Mouse (Mus musculus): Measurements from ENCODE around the gene Pum2. TPM values are rescaled to one million over a fixed set of nuclear protein-coding genes. Genes with fewer than 3 reads are reported as not detected.

Pum2 gene
- polyA plus RNA-seq, 1 experiment from 2014 or later: 39.7 TPM

DNA sequence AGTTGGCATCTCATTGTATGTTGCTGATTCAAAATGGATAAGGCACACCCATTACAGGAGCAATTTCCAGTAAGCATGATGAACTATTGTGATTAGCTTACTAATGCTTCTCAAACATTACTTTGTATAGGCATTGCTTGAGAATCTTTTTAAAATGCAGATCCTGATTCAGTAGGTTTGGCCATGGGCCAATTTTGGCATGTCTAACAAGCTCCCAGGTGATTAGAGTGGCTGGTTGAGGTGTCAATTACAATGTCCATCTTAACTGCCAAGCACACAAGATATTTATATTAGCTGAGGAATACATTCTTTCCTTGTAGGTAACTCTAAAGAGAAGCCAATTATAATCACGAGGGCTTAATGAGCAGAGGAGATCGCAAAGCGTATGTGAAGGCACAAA, 4.1 kb upstream of the Pum2 start:
- H3K36me3 ChIP-seq (ENCODE audit: control insufficient read depth, insufficient read depth, low read length): no peaks in the 10 kb centered on the region
- no peaks in the 10 kb centered on the region for H3K9me3 ChIP-seq (ENCODE audit: control insufficient read depth, low read length)
- no peak overlapping the region for H3K4me3 ChIP-seq (ENCODE audit: control insufficient read depth in 1 of 2, insufficient read depth in 1 of 2, low read depth in 1 of 2, low read length in 2 of 2)
- 47% methylated on average over 3 of the region's 3 CpGs for WGBS
- ATAC-seq (ENCODE audit: insufficient number of reproducible peaks, insufficient read depth, low FRiP score, low read depth): no peak
- H3K4me2 ChIP-seq (ENCODE audit: low read length): no peak overlapping the region
- no peak overlapping the region for H3K9ac ChIP-seq (ENCODE audit: low read length)
- H3K27me3 ChIP-seq (ENCODE audit: control insufficient read depth, insufficient read depth, low read length): no peaks in the 10 kb centered on the region
- peaks cover 4% of the 10 kb centered on the region in 2 experiments; a peak in 1 of 4 replicates for H3K4me1 ChIP-seq (ENCODE audit: control insufficient read depth in 2 of 2, insufficient read depth in 2 of 2, low read length in 2 of 2)
- H3K27ac ChIP-seq (replicated peaks in 1 of 2; ENCODE audit: control insufficient read depth in 1 of 2, insufficient read depth in 1 of 2, low read depth in 2 of 2, low read length in 2 of 2): 0 out of 4 replicates have a peak overlapping the region, but pooled peaks have one; percentile 23 to 29

DNA sequence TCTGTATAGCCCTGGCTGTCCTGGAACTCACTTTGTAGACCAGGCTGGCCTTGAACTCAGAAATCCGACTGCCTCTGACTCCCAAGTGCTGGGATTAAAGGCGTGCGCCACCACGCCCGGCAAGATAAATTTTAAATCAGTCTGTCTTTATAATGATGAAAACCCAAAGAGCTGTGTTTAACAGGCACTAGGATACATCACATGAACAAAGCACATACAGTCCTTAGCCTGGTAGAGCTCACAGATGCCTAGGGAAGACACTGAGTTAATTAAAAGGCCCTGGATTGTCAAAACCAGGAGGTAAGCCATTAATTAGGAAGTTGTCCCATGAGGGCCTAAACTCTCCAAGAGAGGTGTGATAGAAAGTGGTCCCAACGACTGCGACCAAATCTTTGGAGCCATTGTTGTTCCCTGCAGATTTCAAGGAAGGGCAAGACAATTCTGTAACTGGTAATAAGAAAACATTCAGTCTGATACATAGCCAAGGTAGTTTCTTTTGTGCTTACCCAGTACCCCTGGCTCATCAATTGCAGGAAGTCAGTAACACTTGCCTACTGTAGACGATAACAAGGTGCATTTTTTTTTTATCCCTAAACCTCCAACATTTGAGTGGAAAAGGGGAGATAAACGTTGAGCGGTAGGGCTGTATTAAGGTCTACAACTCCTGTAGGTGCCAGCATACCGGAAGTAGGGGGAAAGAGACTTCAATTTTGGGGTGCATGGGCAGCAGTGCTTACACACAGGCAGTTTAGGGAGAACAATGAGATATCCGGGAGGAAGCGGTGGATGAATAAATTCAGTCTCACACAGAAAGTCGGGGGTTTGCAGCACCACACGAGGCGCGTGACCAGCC, 587 bp upstream of the Pum2 start:
- no peak for ATAC-seq (ENCODE audit: insufficient number of reproducible peaks, insufficient read depth, low FRiP score, low read depth)
- Histone ChIP-seq H3K27ac (replicated peaks in 1 of 2; ENCODE audit: control insufficient read depth in 1 of 2, insufficient read depth in 1 of 2, low read depth in 2 of 2, low read length in 2 of 2) (peak overlapping the region; percentile 85 to 97), H3K27me3 (ENCODE audit: control insufficient read depth, insufficient read depth, low read length) (no peaks in the 10 kb centered on the region), H3K9me3 (ENCODE audit: control insufficient read depth, low read length) (no peaks in the 10 kb centered on the region), H3K9ac (ENCODE audit: low read length) (peak overlapping the region; percentile 100), H3K4me1 (ENCODE audit: control insufficient read depth in 2 of 2, insufficient read depth in 2 of 2, low read length in 2 of 2) (peaks cover 4 to 23% of the 10 kb centered on the region in 2 experiments; a peak in 3 of 4 replicates), H3K36me3 (ENCODE audit: control insufficient read depth, insufficient read depth, low read length) (peaks cover 4% of the 10 kb centered on the region; the same call in 1 of the 2 replicates), H3K4me2 (ENCODE audit: low read length) (peak overlapping the region; percentile 78), H3K4me3 (ENCODE audit: control insufficient read depth in 1 of 2, insufficient read depth in 1 of 2, low read depth in 1 of 2, low read length in 2 of 2) (peak overlapping the region; percentile 54 to 94)
- 39% methylated on average over 17 of the region's 17 CpGs for WGBS

DNA sequence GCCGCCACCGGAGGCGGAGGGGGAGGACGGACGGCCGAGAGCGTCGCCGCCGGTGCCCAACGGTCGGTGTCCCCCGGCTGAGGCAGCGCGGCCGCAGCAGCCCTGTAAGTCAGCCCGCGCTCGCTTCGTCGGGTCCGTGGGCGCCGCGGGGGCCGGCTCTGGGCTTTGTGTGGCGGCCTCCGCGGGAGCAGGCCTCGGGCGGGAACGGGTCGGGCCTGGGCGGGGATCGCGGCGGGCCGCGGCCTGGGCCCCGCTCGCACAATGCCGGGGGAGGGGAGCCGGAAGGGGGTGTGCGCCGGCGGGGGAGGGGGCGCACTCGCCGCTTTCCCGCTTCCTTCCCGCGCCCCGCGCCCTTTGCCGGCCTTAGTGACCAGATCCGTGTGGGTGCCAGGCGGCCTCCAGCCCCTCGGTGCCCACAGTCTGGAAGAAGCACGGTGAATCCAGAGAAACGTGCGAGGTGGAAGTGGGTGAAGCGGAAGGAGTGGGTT, 487 bp downstream of the Pum2 start:
- Histone ChIP-seq H3K9me3 (ENCODE audit: control insufficient read depth, low read length) (no peaks in the 10 kb centered on the region), H3K4me1 (ENCODE audit: control insufficient read depth in 2 of 2, insufficient read depth in 2 of 2, low read length in 2 of 2) (peaks cover 2 to 24% of the 10 kb centered on the region in 2 experiments; a peak in 3 of 4 replicates), H3K4me2 (ENCODE audit: low read length) (peak overlapping the region; percentile 84), H3K27me3 (ENCODE audit: control insufficient read depth, insufficient read depth, low read length) (no peaks in the 10 kb centered on the region), H3K27ac (replicated peaks in 1 of 2; ENCODE audit: control insufficient read depth in 1 of 2, insufficient read depth in 1 of 2, low read depth in 2 of 2, low read length in 2 of 2) (peak overlapping the region; percentile 97), H3K4me3 (ENCODE audit: control insufficient read depth in 1 of 2, insufficient read depth in 1 of 2, low read depth in 1 of 2, low read length in 2 of 2) (peak overlapping the region; percentile 94 to 100), H3K36me3 (ENCODE audit: control insufficient read depth, insufficient read depth, low read length) (peaks cover 4% of the 10 kb centered on the region; the same call in 1 of the 2 replicates), H3K9ac (ENCODE audit: low read length) (peak overlapping the region; percentile 100)
- peak; percentile 83 for ATAC-seq (ENCODE audit: insufficient number of reproducible peaks, insufficient read depth, low FRiP score, low read depth)
- 1% methylated on average over 40 of the region's 62 CpGs for WGBS

DNA sequence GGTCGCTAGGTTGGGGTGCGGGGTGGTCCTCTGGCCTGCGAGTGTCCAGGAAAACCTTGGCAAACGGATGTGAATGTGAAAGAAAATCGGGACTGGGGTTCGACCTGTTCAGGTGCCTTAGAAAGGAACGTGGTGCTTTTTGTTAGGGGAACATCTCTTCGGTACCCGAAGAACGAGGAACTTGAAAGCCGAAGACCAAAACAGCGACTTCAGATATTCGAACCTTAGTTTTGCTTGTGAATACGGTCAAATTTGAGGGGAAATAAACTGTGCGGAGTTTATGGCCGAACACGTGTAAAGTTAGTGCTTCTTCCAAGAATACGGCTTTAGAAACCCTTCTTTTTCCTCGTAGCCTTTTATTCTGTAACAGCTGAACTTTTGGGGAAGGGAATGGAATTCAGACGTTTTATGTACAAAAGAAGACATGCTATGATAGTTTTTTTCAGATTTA, 982 bp downstream of the Pum2 start:
- peaks cover 0 to 25% of the 10 kb centered on the region in 2 experiments; a peak in 3 of 4 replicates for H3K4me1 ChIP-seq (ENCODE audit: control insufficient read depth in 2 of 2, insufficient read depth in 2 of 2, low read length in 2 of 2)
- H3K4me3 ChIP-seq (ENCODE audit: control insufficient read depth in 1 of 2, insufficient read depth in 1 of 2, low read depth in 1 of 2, low read length in 2 of 2): peak overlapping the region; percentile 94 to 100
- peak overlapping the region; percentile 100 for H3K9ac ChIP-seq (ENCODE audit: low read length)
- 0% methylated on average over 20 of the region's 20 CpGs for WGBS
- peak overlapping the region; percentile 97 for H3K27ac ChIP-seq (replicated peaks in 1 of 2; ENCODE audit: control insufficient read depth in 1 of 2, insufficient read depth in 1 of 2, low read depth in 2 of 2, low read length in 2 of 2)
- H3K36me3 ChIP-seq (ENCODE audit: control insufficient read depth, insufficient read depth, low read length): peaks cover 4% of the 10 kb centered on the region; the same call in 1 of the 2 replicates
- no peak for ATAC-seq (ENCODE audit: insufficient number of reproducible peaks, insufficient read depth, low FRiP score, low read depth)
- H3K4me2 ChIP-seq (ENCODE audit: low read length): peak overlapping the region; percentile 84
- no peaks in the 10 kb centered on the region for H3K27me3 ChIP-seq (ENCODE audit: control insufficient read depth, insufficient read depth, low read length)
- no peaks in the 10 kb centered on the region for H3K9me3 ChIP-seq (ENCODE audit: control insufficient read depth, low read length)

DNA sequence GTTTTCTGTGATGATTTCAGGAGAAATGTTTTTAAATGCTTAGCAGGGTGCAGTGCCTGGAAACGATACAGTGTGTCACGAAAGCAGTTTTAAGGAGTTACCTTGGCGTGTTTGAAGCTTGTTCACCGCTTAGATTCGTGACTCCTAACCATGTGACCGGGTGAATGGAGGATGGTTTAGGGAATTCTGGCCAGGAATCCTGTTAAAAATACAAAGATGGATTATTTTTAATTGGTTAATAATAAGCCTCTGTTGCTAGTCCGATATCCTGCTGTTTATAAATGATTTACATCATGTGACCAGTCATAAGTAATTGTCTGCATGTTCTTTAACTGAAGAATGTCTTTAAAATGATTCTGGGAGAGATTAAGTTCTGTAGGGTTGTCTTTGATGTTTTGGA, 1.4 kb downstream of the Pum2 start:
- WGBS: under 1% methylated on average over 7 of the region's 7 CpGs
- peak overlapping the region; percentile 84 for H3K4me2 ChIP-seq (ENCODE audit: low read length)
- H3K9ac ChIP-seq (ENCODE audit: low read length): peak overlapping the region; percentile 100
- peak overlapping the region; percentile 94 to 100 for H3K4me3 ChIP-seq (ENCODE audit: control insufficient read depth in 1 of 2, insufficient read depth in 1 of 2, low read depth in 1 of 2, low read length in 2 of 2)
- ATAC-seq (ENCODE audit: insufficient number of reproducible peaks, insufficient read depth, low FRiP score, low read depth): no peak
- H3K4me1 ChIP-seq (ENCODE audit: control insufficient read depth in 2 of 2, insufficient read depth in 2 of 2, low read length in 2 of 2): peaks cover 0 to 25% of the 10 kb centered on the region in 2 experiments; a peak in 3 of 4 replicates
- peaks cover 4% of the 10 kb centered on the region; the same call in 1 of the 2 replicates for H3K36me3 ChIP-seq (ENCODE audit: control insufficient read depth, insufficient read depth, low read length)
- H3K27ac ChIP-seq (replicated peaks in 1 of 2; ENCODE audit: control insufficient read depth in 1 of 2, insufficient read depth in 1 of 2, low read depth in 2 of 2, low read length in 2 of 2): peak overlapping the region in 1 of 2 experiments; percentile 97; a peak in 2 of 4 replicates
- no peaks in the 10 kb centered on the region for H3K9me3 ChIP-seq (ENCODE audit: control insufficient read depth, low read length)
- H3K27me3 ChIP-seq (ENCODE audit: control insufficient read depth, insufficient read depth, low read length): no peaks in the 10 kb centered on the region

DNA sequence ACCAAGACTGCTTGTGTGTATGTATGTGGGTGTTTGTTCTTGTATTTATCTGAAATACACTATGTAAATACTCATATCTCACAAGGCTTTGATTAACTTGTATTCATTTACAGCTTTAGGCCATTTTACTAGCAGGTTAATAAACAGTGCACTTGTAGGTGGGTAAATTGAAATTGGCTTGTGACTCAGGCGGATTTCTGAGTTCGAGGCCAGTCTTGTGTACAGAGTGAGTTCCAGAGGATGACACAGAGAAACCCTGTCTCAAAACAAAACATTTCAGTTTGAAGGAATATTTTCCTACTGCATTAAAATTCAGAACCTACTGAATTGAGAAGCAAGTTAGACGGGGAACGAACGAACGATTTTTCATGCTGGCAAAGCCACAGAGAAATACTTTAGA, 2.4 kb downstream of the Pum2 start:
- 72% methylated on average over 6 of the region's 6 CpGs for WGBS
- peak overlapping the region; percentile 100; the same call in 1 of the 2 replicates for H3K9ac ChIP-seq (ENCODE audit: low read length)
- no peaks in the 10 kb centered on the region for H3K9me3 ChIP-seq (ENCODE audit: control insufficient read depth, low read length)
- ATAC-seq (ENCODE audit: insufficient number of reproducible peaks, insufficient read depth, low FRiP score, low read depth): no peak
- peaks cover 4% of the 10 kb centered on the region; the same call in 1 of the 2 replicates for H3K36me3 ChIP-seq (ENCODE audit: control insufficient read depth, insufficient read depth, low read length)
- H3K4me3 ChIP-seq (ENCODE audit: control insufficient read depth in 1 of 2, insufficient read depth in 1 of 2, low read depth in 1 of 2, low read length in 2 of 2): peak overlapping the region in 1 of 2 experiments; percentile 94; a peak in 2 of 4 replicates
- H3K27ac ChIP-seq (replicated peaks in 1 of 2; ENCODE audit: control insufficient read depth in 1 of 2, insufficient read depth in 1 of 2, low read depth in 2 of 2, low read length in 2 of 2): no peak overlapping the region
- peak overlapping the region; percentile 84 for H3K4me2 ChIP-seq (ENCODE audit: low read length)
- no peaks in the 10 kb centered on the region for H3K27me3 ChIP-seq (ENCODE audit: control insufficient read depth, insufficient read depth, low read length)
- peaks cover 0 to 25% of the 10 kb centered on the region in 2 experiments; a peak in 3 of 4 replicates for H3K4me1 ChIP-seq (ENCODE audit: control insufficient read depth in 2 of 2, insufficient read depth in 2 of 2, low read length in 2 of 2)

DNA sequence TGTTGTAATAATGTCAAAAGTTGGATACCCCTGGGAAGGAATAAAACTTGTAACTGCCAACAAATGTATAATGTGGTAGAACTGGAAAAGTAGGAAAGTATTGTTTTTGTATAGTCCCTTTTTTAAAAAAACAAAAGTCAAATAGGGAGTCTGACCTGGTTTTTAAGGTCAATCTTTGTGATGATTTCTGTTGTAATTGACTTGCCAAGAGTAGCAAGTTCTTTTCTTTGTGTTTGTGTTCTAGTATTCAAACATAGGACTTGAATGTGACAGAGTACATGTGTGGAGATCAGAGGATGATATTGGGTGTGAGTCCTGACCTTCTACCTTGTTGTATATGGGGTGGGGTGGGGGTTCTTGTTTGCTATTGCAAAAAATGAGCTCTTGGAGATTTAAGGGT, 4.0 kb downstream of the Pum2 start:
- peaks cover 0 to 25% of the 10 kb centered on the region in 2 experiments; a peak in 3 of 4 replicates for H3K4me1 ChIP-seq (ENCODE audit: control insufficient read depth in 2 of 2, insufficient read depth in 2 of 2, low read length in 2 of 2)
- H3K36me3 ChIP-seq (ENCODE audit: control insufficient read depth, insufficient read depth, low read length): peaks cover 4% of the 10 kb centered on the region; the same call in 1 of the 2 replicates
- ATAC-seq (ENCODE audit: insufficient number of reproducible peaks, insufficient read depth, low FRiP score, low read depth): no peak
- H3K27me3 ChIP-seq (ENCODE audit: control insufficient read depth, insufficient read depth, low read length): no peaks in the 10 kb centered on the region
- H3K9ac ChIP-seq (ENCODE audit: low read length): no peak overlapping the region
- no peak overlapping the region for H3K27ac ChIP-seq (replicated peaks in 1 of 2; ENCODE audit: control insufficient read depth in 1 of 2, insufficient read depth in 1 of 2, low read depth in 2 of 2, low read length in 2 of 2)
- H3K4me2 ChIP-seq (ENCODE audit: low read length): no peak overlapping the region
- no peak overlapping the region for H3K4me3 ChIP-seq (ENCODE audit: control insufficient read depth in 1 of 2, insufficient read depth in 1 of 2, low read depth in 1 of 2, low read length in 2 of 2)
- no peaks in the 10 kb centered on the region for H3K9me3 ChIP-seq (ENCODE audit: control insufficient read depth, low read length)
